Mouse (Mus musculus): ENCODE results near the gene Nop53.

Gene Nop53

GRCm38 (mm10) chr7:15956143-15956542 lies 10.3 kb upstream of the Nop53 start:
- no peak for DNase-seq (ENCODE audit: low spot score in 2 of 2)

GRCm38 (mm10) chr7:15955509-15955908 lies 9.6 kb upstream of the Nop53 start:
- DNase-seq (ENCODE audit: low spot score in 2 of 2) = no peak

DNA sequence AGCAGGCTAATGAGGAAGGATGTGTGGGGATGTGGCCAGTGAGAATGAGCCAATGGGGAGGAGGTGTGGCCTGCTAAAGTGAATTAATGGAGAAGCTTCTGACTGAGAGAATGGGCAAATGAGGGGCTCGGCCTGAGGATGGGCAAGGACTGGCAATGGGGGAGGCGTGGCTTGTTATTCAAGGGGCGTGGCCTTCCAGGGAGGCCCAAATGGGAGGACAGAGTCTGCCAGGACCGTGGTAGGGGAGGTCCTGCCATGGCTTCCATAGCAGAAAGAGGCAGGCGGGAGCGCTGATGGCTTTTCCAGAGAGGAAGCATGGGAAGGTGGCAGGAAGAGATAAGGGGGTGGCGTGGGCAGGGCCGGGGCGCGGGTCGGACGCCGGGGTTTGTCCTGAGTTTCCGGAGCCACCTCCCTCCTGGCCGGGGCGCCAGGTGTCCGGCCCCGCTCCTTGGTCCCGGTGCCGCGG lies 9.1 kb upstream of the Nop53 start:
- DNase-seq (ENCODE audit: low spot score in 2 of 2) = no peak

- no peak for DNase-seq (ENCODE audit: low spot score in 2 of 2)
Measured at GRCm38 (mm10) chr7:15954436-15954835, 8.6 kb upstream of the Nop53 start.

- DNase-seq (ENCODE audit: low spot score in 2 of 2) = no peak
Measured at GRCm38 (mm10) chr7:15953307-15954074, 7.6 kb upstream of the Nop53 start.

GRCm38 (mm10) chr7:15952416-15952815 lies 6.5 kb upstream of the Nop53 start:
- DNase-seq (ENCODE audit: low spot score in 2 of 2) = no peak

- DNase-seq (ENCODE audit: low spot score in 2 of 2) = no peak
Measured at GRCm38 (mm10) chr7:15950008-15950407, 4.1 kb upstream of the Nop53 start.

DNA sequence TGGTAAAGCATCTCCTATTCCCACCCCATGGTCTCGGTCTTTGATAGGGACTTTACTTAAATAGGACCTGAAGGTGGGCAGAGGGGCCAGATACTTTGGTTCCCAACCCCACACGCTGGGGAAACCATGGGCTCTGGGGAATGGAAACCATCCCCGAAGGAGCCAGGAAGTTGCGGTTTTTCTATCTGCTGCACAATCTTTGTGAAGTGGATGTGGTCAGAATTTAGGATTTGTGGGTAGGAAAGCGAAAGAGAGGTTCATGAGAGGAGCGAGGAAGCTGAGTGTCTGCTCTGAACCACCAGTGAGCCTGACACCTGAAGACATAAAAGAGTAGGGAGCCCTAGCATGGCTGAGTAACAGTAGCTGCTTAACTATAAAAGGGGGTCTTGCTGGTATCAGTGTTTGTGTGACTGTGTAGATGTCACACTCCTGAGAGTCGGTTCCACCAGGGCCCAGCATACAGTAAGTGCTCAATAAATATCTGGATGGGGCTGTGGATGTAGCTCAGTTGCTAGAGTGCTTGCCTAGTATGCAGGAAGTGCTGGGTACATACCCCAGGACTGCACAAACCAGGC lies 3.4 kb upstream of the Nop53 start:
- no peak for DNase-seq (ENCODE audit: low spot score in 2 of 2)

GRCm38 (mm10) chr7:15948381-15948941 lies 2.6 kb upstream of the Nop53 start:
- DNase-seq (ENCODE audit: low spot score in 2 of 2) = peak; percentile 83 to 90

DNA sequence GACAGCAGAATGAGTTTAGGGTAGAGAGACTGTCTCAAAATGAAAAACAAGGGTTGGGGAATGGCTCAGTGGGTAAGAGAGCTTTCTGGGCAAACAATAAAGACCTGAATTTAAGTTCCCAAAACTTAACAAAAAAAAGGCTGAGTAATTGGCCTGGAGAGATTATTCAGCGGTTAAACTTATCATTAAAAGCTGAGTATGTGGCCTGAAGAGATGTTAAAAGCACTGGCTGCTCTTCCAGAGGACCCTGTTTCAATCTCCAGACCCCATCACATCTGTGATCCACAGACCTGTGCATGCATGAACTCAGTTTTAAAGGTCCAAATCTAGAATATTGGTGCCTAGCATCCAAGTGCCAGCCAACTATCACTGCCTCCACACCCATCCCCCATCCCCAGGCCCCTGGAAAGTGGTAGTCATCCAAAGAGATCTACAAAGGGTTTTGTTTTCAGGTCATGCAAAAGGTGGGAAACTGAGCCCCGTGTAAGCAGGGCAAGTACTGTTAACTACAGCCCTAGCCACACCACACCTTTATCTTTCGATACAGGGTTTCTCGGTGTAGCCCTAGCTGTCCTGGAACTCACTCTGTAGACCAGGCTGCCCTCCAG lies 1.9 kb upstream of the Nop53 start:
- DNase-seq (ENCODE audit: low spot score in 2 of 2) = no peak

DNA sequence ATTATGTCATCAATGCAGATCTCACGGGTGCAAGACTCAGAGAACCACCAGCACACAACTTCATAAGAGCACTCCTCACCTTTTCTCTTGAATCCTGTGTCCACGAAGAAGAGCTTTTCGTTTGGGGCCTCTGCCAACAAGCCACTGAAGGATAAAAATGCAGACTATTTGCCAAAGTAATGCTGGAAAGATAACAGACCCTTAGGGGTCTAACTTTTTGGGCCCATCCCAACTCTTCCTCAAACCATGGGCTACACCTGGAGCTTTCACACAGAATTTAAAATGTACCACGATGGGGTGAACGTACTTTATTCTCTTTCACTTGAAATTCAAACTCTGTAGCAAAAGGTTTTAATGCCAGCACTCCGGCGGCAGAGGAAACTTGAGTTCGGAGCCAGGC lies 663 bp downstream of the Nop53 start:
- no peak for DNase-seq (ENCODE audit: low spot score in 2 of 2)

GRCm38 (mm10) chr7:15944311-15944710 lies 1.6 kb downstream of the Nop53 start:
- peak in 1 of 2 experiments; percentile 33 for DNase-seq (ENCODE audit: low spot score in 2 of 2)

DNA sequence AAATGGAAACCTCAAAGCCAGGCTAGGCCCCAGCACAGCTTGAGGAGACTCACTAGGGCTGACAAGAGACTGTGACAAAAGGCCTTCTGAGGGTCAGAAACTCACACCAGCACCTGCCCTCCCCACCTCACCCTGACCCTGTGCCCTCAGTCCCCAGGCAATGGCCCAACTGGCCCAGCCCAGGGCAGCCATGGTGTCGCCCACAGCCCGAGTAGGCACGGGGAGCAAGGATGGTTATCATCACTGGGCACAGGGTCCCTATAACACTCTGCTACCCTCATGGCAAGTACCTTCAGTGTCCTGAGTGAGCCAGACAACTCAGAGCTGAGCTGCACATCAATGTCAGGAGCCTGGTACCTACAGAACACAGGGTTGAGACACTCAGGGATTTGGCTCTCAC lies 7.3 kb downstream of the Nop53 start:
- DNase-seq (ENCODE audit: low spot score in 2 of 2) = no peak

GRCm38 (mm10) chr7:15937491-15937890 lies 8.4 kb downstream of the Nop53 start:
- no peak for DNase-seq (ENCODE audit: low spot score in 2 of 2)

DNA sequence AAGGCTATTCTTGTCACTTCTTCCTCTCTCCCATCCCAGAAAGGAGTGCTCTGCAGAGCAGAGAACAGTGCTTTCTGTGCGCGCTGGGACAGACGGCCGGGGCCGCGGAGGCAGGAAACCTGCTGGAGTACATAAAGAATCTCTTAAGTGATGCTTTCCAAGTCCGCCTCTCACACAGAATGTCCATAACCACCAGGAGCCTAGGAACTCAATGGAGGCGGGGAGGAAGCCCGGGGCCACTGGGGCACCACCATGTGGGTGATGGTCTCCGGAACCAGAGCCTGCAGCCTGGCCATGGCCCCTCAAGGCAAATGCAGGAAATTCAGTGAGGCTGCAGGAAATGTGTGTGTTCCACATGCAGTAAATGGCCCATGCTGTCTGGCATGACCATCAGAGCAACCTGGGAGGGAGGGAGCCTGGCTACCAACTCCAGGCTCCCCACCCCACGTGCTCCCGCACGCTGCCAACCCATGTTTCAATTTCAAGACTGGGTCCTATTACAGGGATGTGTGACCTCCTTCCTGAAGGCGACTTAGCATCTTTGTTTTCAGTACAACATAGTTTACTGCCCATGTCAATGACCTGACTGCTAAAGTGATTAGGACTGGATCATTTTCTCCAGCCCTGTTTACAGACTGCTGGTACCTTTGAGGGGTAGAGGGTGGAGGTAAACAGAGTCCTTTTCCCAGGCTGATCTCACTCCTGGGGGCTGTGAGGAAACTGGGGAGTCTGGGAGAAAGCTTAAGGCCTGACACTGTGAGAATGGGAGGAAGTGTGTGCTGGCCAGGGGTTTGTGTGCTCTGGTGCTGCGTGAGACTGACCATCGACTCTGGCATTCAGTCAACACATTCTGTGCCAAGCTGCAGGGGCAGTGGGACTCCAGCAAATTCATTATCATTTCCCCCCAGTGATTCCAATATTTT lies 12.2 kb downstream of the Nop53 start:
- DNase-seq (ENCODE audit: low spot score in 2 of 2) = no peak

DNA sequence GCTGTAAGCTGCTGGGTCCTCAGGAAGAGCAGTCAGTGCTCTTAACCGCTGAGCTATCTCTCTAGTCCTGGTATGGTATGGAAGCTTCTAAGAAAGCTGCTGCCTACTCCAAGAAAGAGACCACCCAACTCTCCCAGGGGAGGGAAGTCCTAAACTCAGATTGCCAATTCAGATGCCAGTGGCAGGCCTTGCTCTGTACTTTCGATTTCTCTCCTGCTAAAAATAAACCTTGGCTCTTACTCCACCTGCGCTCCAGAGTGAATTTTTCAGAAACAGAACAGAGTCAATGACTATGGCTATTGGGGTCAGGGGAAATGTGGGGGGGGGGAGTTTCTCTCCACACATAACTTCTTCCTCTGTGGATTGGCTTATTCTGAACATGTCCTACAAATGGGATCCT lies 14.2 kb downstream of the Nop53 start:
- no peak for DNase-seq (ENCODE audit: low spot score in 2 of 2)

DNA sequence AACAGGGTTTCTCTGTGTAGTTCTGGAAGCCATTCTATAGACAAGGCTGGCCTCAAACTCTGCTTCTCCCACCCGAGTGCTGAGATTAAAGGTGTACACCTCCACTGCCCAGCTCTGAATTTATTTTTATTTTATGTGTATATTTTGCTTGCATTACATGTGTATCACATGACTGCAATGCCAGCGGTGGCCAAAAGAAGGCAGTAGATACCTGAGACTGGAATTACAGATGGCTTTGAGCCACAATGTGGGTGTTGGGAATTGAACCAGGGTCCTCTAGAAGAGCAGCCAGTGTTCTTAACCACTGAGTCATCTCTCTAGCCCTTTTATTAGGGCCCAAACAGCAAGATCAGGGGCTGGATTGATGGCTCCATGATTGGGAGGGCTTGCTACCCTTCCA lies 15.3 kb downstream of the Nop53 start:
- no peak for DNase-seq (ENCODE audit: low spot score in 2 of 2)

DNA sequence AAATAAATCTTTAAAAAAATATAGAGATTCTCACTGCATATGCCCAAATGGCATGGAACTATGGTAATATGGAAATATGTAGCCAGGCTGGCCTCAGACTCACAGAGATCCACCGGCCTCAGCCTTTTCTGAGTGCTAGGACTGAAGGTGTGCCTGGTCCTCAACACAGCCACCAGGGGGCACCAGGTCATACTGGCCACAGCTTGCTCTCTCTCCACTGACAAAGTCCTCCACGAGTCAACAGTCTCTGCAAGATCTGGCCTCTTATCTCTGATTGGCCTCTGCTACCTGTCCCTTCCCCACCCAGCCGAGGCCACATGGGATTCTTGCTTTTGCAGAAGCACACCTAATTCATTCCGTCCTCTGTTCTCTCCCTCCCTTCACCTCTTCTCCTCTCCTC lies 16.0 kb downstream of the Nop53 start:
- DNase-seq (ENCODE audit: low spot score in 2 of 2) = peak; percentile 46 to 56

- peak; percentile 86 to 90 for DNase-seq (ENCODE audit: low spot score in 2 of 2)
Measured at GRCm38 (mm10) chr7:15922220-15922773, 23.6 kb downstream of the Nop53 start, which contains the start of gene Selenow. Gene Selenow (minus strand): TSS chr7:15922402.

GRCm38 (mm10) chr7:15921796-15922195 lies 24.1 kb downstream of the Nop53 start:
- DNase-seq (ENCODE audit: low spot score in 2 of 2) = peak in 1 of 2 experiments; percentile 28

GRCm38 (mm10) chr7:15920645-15921190 lies 25.2 kb downstream of the Nop53 start:
- DNase-seq (ENCODE audit: low spot score in 2 of 2) = no peak

All from urinary bladder, adult 18-20 months (tissue).